Mouse (Mus musculus): ENCODE measurements around the gene Slc8a2. TPM values are rescaled to one million over a fixed set of nuclear protein-coding genes. Genes with fewer than 3 reads are reported as not detected.

Gene Slc8a2
- polyA plus RNA-seq, 1 experiment from 2014 or later, result not detected

DNA sequence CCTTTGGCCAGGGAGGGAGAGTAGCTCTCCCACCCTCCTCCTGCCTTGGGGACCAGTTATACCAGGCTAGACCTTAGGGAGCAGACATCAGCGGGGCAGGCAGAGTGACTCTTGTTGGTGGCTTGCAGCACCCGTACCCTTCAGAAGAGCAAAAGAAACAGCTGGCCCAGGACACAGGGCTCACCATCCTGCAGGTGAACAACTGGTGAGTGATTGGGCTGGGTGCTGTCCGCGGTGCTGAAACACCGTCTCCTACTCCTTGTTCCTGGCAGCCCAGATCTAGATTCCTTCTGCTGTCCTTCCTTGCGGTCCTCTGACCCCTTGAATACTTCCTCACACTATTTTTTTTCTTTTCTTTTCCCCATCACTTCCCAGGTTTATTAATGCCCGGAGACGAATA, 54.0 kb downstream of the Slc8a2 start:
- H3K4me1 ChIP-seq (ENCODE audit: insufficient read depth), result no peaks in the 10 kb centered on the region
- no peak overlapping the region for H3K4me3 ChIP-seq (ENCODE audit: low read depth, low read length)
- no peaks in the 10 kb centered on the region for H3K36me3 ChIP-seq (replicated peaks; ENCODE audit: insufficient read depth, low read length)
- ATAC-seq (no peak), DNase-seq (peak; percentile 78)
- no peaks in the 10 kb centered on the region; the same call in 1 of the 2 replicates for H3K27me3 ChIP-seq (ENCODE audit: insufficient read depth, low read length)
- H3K27ac ChIP-seq (ENCODE audit: low read depth), result no peak overlapping the region
- H3K9ac ChIP-seq (replicated peaks), result no peak overlapping the region
- H3K4me2 ChIP-seq (ENCODE audit: low read depth, low read length), result no peak overlapping the region
- 16% methylated on average over 8 of the region's 8 CpGs for WGBS (ENCODE audit: insufficient replicate concordance)
- no peak for TF ChIP-seq EP300 (IDR thresholded peaks at IDR 0.05; ENCODE audit: low read depth)
- TF ChIP-seq CTCF (IDR thresholded peaks at IDR 0.05; ENCODE audit: low read depth), result no peak
- H3K9me3 ChIP-seq (ENCODE audit: low read length), result no peaks in the 10 kb centered on the region

DNA sequence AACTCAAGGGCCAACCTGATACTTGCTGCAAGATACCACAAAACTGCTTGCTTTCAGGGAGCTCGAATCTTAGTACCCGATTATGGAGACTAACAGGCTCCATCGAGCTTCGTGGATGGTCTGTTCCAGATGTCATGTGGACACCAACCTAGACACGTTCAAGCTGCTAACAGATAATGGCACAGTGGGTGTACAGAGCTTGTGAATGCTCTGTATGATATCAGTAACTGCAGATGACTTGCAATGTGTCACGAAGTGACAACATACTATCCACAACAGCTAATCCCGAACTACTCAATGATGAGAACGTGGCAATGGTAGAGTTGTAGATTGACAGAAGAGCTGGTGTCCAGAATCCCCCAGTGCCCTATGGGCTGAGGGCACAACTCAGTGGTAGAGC, 57.9 kb downstream of the Slc8a2 start:
- no peak overlapping the region for H3K4me2 ChIP-seq (ENCODE audit: low read depth, low read length)
- no peaks in the 10 kb centered on the region for H3K36me3 ChIP-seq (replicated peaks; ENCODE audit: insufficient read depth, low read length)
- peak; percentile 79 for ATAC-seq
- no peaks in the 10 kb centered on the region; the same call in 1 of the 2 replicates for H3K27me3 ChIP-seq (ENCODE audit: insufficient read depth, low read length)
- no peak for TF ChIP-seq CTCF (IDR thresholded peaks at IDR 0.05; ENCODE audit: low read depth)
- TF ChIP-seq EP300 (IDR thresholded peaks at IDR 0.05; ENCODE audit: low read depth), result peak; percentile 43; the same call in 1 of the 2 replicates
- H3K4me3 ChIP-seq (ENCODE audit: low read depth, low read length), result no peak overlapping the region
- no peaks in the 10 kb centered on the region for H3K9me3 ChIP-seq (ENCODE audit: low read length)
- H3K9ac ChIP-seq (replicated peaks), result no peak overlapping the region
- 48% methylated on average over 8 of the region's 8 CpGs for WGBS (ENCODE audit: insufficient replicate concordance)
- H3K27ac ChIP-seq (ENCODE audit: low read depth), result no peak overlapping the region
- no peak for DNase-seq
- no peaks in the 10 kb centered on the region for H3K4me1 ChIP-seq (ENCODE audit: insufficient read depth)

DNA sequence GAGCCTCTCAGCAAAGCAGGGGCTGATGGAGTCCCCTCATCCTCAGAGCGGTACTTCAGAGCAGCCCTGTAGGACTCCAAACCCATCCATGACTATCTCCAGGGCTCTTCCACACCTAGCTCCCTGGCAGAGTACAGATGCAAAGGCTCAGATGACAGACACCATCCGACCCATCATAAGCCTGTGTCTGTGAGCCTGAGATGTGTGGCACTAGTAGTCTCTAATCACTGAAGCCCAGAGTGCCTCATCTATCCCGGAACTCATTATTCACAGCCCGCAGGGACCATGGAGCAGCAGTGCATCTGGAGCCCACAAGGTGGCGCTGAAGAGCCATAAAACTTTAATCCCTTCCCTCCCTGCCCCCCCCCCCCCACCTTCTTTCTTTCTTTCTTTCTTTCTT, 62.7 kb downstream of the Slc8a2 start:
- no peaks in the 10 kb centered on the region; the same call in 1 of the 2 replicates for H3K36me3 ChIP-seq (replicated peaks; ENCODE audit: insufficient read depth, low read length)

DNA sequence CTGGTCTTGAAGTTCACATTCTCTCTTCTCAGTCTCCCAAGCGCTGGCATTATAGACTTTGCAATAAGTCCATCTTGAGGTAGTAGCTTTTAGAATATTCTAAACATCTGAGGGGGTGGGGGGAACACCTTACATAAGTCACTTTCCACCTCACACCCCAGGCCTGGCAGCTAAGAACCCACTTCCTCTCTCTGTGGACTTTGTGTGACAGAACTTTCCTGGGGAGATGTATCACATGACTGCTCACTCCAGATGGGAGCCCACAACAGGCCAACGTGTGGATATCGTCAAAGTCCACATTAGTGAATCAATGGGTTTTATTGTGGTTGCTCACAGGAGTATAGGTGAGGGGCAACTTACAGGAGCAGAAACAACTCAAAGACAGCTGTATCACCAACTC, 64.1 kb downstream of the Slc8a2 start:
- ATAC-seq, result no peak

More for the DNA sequence above, 62.7 kb downstream of the Slc8a2 start:
- ATAC-seq, result peak; percentile 73
- H3K4me2 ChIP-seq (ENCODE audit: low read depth, low read length), result no peak overlapping the region
- H3K9ac ChIP-seq (replicated peaks), result no peak overlapping the region
- H3K27ac ChIP-seq (ENCODE audit: low read depth), result no peak overlapping the region
- no peak overlapping the region for H3K4me3 ChIP-seq (ENCODE audit: low read depth, low read length)
- TF ChIP-seq CTCF (IDR thresholded peaks at IDR 0.05; ENCODE audit: low read depth), result peak; percentile 79
- no peak for TF ChIP-seq EP300 (IDR thresholded peaks at IDR 0.05; ENCODE audit: low read depth)
- peak; percentile 82 for DNase-seq
- WGBS (ENCODE audit: insufficient replicate concordance), result 15% methylated on average over 5 of the region's 5 CpGs
- no peaks in the 10 kb centered on the region for H3K27me3 ChIP-seq (ENCODE audit: insufficient read depth, low read length)
- no peaks in the 10 kb centered on the region for H3K4me1 ChIP-seq (ENCODE audit: insufficient read depth)
- no peaks in the 10 kb centered on the region for H3K9me3 ChIP-seq (ENCODE audit: low read length)

DNA sequence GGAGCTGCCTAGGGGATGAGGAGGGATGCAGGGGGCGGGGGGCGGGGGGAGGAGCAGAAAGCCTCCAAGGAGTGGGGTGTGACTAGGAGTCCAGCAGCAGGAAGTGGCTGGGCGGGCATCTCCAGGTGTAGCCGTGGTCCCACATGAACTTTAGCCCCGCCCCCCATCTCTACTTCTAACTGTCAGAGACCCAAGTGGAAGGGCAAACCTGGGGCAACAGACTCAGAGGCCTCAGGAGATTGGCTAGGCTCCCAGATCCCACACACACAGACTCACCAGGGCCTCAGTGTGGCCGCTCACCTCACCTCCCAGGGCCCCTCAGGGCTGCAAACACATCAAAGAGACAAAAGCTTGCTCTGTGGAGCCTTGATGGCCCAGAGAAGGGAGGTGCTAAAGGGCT, 67.0 kb downstream of the Slc8a2 start:
- no peaks in the 10 kb centered on the region for H3K4me1 ChIP-seq (ENCODE audit: insufficient read depth)
- no peak overlapping the region for H3K4me3 ChIP-seq (ENCODE audit: low read depth, low read length)
- H3K9me3 ChIP-seq (ENCODE audit: low read length), result no peaks in the 10 kb centered on the region
- H3K27me3 ChIP-seq (ENCODE audit: insufficient read depth, low read length), result no peaks in the 10 kb centered on the region
- no peak overlapping the region for H3K27ac ChIP-seq (ENCODE audit: low read depth)
- peaks cover 13% of the 10 kb centered on the region for H3K36me3 ChIP-seq (replicated peaks; ENCODE audit: insufficient read depth, low read length)
- ATAC-seq, result no peak
- 73% methylated on average over 6 of the region's 6 CpGs for WGBS (ENCODE audit: insufficient replicate concordance)
- no peak overlapping the region for H3K9ac ChIP-seq (replicated peaks)
- DNase-seq, result no peak
- TF ChIP-seq CTCF (IDR thresholded peaks at IDR 0.05; ENCODE audit: low read depth), result no peak
- no peak for TF ChIP-seq EP300 (IDR thresholded peaks at IDR 0.05; ENCODE audit: low read depth)
- no peak overlapping the region for H3K4me2 ChIP-seq (ENCODE audit: low read depth, low read length)

More for the DNA sequence above, 64.1 kb downstream of the Slc8a2 start:
- no peaks in the 10 kb centered on the region for H3K9me3 ChIP-seq (ENCODE audit: low read length)
- no peak overlapping the region for H3K9ac ChIP-seq (replicated peaks)
- H3K4me3 ChIP-seq (ENCODE audit: low read depth, low read length), result no peak overlapping the region
- no peak overlapping the region for H3K27ac ChIP-seq (ENCODE audit: low read depth)
- no peaks in the 10 kb centered on the region for H3K27me3 ChIP-seq (ENCODE audit: insufficient read depth, low read length)
- no peak for TF ChIP-seq CTCF (IDR thresholded peaks at IDR 0.05; ENCODE audit: low read depth)
- no peak for TF ChIP-seq EP300 (IDR thresholded peaks at IDR 0.05; ENCODE audit: low read depth)
- H3K36me3 ChIP-seq (replicated peaks; ENCODE audit: insufficient read depth, low read length), result peaks cover 5% of the 10 kb centered on the region; the same call in 1 of the 2 replicates
- 17% methylated on average over 3 of the region's 3 CpGs for WGBS (ENCODE audit: insufficient replicate concordance)
- no peak for DNase-seq
- H3K4me1 ChIP-seq (ENCODE audit: insufficient read depth), result no peaks in the 10 kb centered on the region
- no peak overlapping the region for H3K4me2 ChIP-seq (ENCODE audit: low read depth, low read length)

DNA sequence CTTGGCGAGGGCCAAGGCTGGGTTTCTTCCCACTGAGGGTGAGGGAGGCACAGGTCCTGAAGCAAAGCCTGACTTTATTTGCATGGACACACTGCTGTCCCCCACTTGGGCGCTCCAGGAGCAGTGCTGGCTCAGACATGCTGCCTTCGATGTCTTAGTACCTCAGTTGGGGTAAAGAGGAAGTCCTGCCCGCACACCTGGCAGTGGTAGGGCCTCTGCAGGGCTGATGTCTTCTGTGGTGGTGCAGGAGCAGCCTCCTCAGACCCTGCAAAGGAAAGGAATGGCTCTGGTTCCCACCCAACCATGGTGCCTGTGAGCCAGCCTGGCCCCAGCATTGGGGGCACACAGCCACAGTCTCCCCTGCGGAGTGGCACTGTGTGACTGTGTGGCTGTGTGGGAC, 67.5 kb downstream of the Slc8a2 start:
- Histone ChIP-seq H3K9ac (replicated peaks) (no peak overlapping the region), H3K4me2 (ENCODE audit: low read depth, low read length) (no peak overlapping the region), H3K27ac (ENCODE audit: low read depth) (no peak overlapping the region), H3K4me1 (ENCODE audit: insufficient read depth) (no peaks in the 10 kb centered on the region), H3K36me3 (replicated peaks; ENCODE audit: insufficient read depth, low read length) (peaks cover 13% of the 10 kb centered on the region), H3K4me3 (ENCODE audit: low read depth, low read length) (no peak overlapping the region), H3K9me3 (ENCODE audit: low read length) (no peaks in the 10 kb centered on the region), H3K27me3 (ENCODE audit: insufficient read depth, low read length) (no peaks in the 10 kb centered on the region)
- WGBS (ENCODE audit: insufficient replicate concordance), result 70% methylated on average over 5 of the region's 5 CpGs
- TF ChIP-seq EP300 (IDR thresholded peaks at IDR 0.05; ENCODE audit: low read depth) (no peak), CTCF (IDR thresholded peaks at IDR 0.05; ENCODE audit: low read depth) (no peak)
- DNase-seq, result no peak
- ATAC-seq, result no peak

DNA sequence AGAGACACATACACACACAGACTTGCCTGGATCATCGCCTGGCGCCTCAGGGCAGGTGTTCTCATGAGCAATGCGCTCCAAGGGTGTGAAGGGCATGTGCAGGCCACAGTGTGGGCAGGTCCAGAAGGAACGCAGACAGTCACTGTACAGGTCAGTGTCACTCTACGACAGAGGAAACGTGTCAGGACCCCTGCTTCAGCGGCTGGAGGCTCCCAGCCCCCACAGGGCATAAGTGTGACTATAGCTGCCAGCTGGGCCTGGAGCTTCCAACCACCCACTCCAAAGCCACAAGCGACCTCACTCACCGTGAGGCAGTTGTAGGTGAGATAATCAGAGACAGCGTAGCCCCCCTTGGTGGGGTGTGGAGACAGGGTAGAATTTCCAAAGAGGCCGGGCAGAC, 68.9 kb downstream of the Slc8a2 start:
- no peaks in the 10 kb centered on the region for H3K4me1 ChIP-seq (ENCODE audit: insufficient read depth)
- H3K4me3 ChIP-seq (ENCODE audit: low read depth, low read length), result no peak overlapping the region
- no peak for ATAC-seq
- H3K36me3 ChIP-seq (replicated peaks; ENCODE audit: insufficient read depth, low read length), result peaks cover 20% of the 10 kb centered on the region
- H3K4me2 ChIP-seq (ENCODE audit: low read depth, low read length), result no peak overlapping the region
- no peak overlapping the region for H3K27ac ChIP-seq (ENCODE audit: low read depth)
- H3K9me3 ChIP-seq (ENCODE audit: low read length), result no peaks in the 10 kb centered on the region
- TF ChIP-seq EP300 (IDR thresholded peaks at IDR 0.05; ENCODE audit: low read depth) (no peak), CTCF (IDR thresholded peaks at IDR 0.05; ENCODE audit: low read depth) (no peak)
- WGBS (ENCODE audit: insufficient replicate concordance), result 79% methylated on average over 11 of the region's 11 CpGs
- no peak overlapping the region for H3K9ac ChIP-seq (replicated peaks)
- no peaks in the 10 kb centered on the region for H3K27me3 ChIP-seq (ENCODE audit: insufficient read depth, low read length)
- no peak for DNase-seq

Data from liver, postnatal 0 days (tissue).